Mouse (Mus musculus) intestine, embryonic 14.5 days (tissue): ENCODE results near the gene Dpf3. TPM values are rescaled to one million over a fixed set of nuclear protein-coding genes. Genes with fewer than 3 reads are reported as not detected.

ENCODE experiments used
- ATAC-seq: fragments of 200-750 bp; cut with Nextera tagmentation; replicated peaks from 2 replicates; pipeline ENCODE4 v1.8.0; 2017; ENCODE audit warnings: low read depth, moderate number of reproducible peaks, moderate TSS enrichment, moderate library complexity; ENCODE audit not compliant: low FRiP score, low TSS enrichment
- DNase-seq: peaks from one replicate; pipeline ENCODE4 v3.0.0-alpha.2; 2018; ENCODE audit warnings: low spot score
- H3K27ac ChIP-seq: fragments of 300-500 bp; sonication (generic); 2 replicates; pipeline ENCODE4 v1.5.1; 2014; ENCODE audit warnings: low read depth, mild to moderate bottlenecking, control low read depth
- H3K27me3 ChIP-seq: fragments of 300-500 bp; sonication (generic); replicated peaks from 2 replicates; pipeline ENCODE4 v1.6.1; 2014; ENCODE audit warnings: low read length, control low read depth; ENCODE audit not compliant: control insufficient read depth, insufficient read depth
- H3K36me3 ChIP-seq: fragments of 300-500 bp; sonication (generic); 2 replicates; pipeline ENCODE4 v1.6.1; 2014; ENCODE audit warnings: low read length, control low read depth; ENCODE audit not compliant: control insufficient read depth, insufficient read depth
- H3K4me1 ChIP-seq: fragments of 300-500 bp; sonication (generic); replicated peaks from 2 replicates; pipeline ENCODE4 v1.6.1; 2014; ENCODE audit warnings: low read length, control low read depth, mixed read lengths; ENCODE audit not compliant: control insufficient read depth, insufficient read depth
- H3K4me2 ChIP-seq: fragments of 300-500 bp; sonication (generic); 2 replicates; pipeline ENCODE4 v1.6.1; 2014; ENCODE audit warnings: low read length
- H3K4me3 ChIP-seq: fragments of 300-500 bp; sonication (generic); 2 replicates; pipeline ENCODE4 v1.5.1; 2014; ENCODE audit warnings: low read depth, low read length, control low read depth, mixed read lengths
- H3K9ac ChIP-seq: fragments of 300-500 bp; sonication (generic); 2 replicates; pipeline ENCODE4 v1.6.1; 2014; ENCODE audit warnings: mild to moderate bottlenecking, low read length
- H3K9me3 ChIP-seq: fragments of 300-500 bp; sonication (generic); 2 replicates; pipeline ENCODE4 v1.6.1; 2016; ENCODE audit warnings: low read length, control low read depth; ENCODE audit not compliant: control insufficient read depth
- WGBS: fragments of 180-500 bp; shearing (Covaris S2); extraction: QIAGEN DNeasy Blood & Tissue Kit; methylation state at CpG from one replicate; pipeline ENCODE4 v1.1.7; 2014; 5-methylcytosine and 5-hydroxymethylcytosine counted together
- polyA plus RNA-seq: library from polyadenylated mRNA; unstranded; fragments of >200 nt; fragmentation: Nextera tagmentation; extraction: Ambion mirVana; gene quantifications from 2 replicates; pipeline ENCODE4 v1.2.1, GENCODE M21; 2014

The Dpf3 gene
- polyA plus RNA-seq, 1 experiment from 2014 or later = 8.7 TPM

GRCm38 (mm10) chr12:83450471-83450870 lies 37.0 kb downstream of the Dpf3 start:
- Histone ChIP-seq H3K9me3 (no peaks in the 10 kb centered on the region), H3K4me2 (no peak overlapping the region), H3K36me3 (no peaks in the 10 kb centered on the region), H3K9ac (no peak overlapping the region), H3K27me3 (no peaks in the 10 kb centered on the region), H3K27ac (no peak overlapping the region), H3K4me3 (no peak overlapping the region), H3K4me1 (no peaks in the 10 kb centered on the region)
- ATAC-seq (no peak), DNase-seq (no peak)
- WGBS = 86% methylated on average over 1 of the region's 1 CpGs

GRCm38 (mm10) chr12:83449202-83449601 lies 38.3 kb downstream of the Dpf3 start:
- H3K27me3 ChIP-seq = no peaks in the 10 kb centered on the region
- no peak for ATAC-seq
- H3K27ac ChIP-seq = no peak overlapping the region
- H3K4me1 ChIP-seq = no peaks in the 10 kb centered on the region
- H3K9ac ChIP-seq = no peak overlapping the region
- DNase-seq = no peak
- no peak overlapping the region for H3K4me2 ChIP-seq
- H3K9me3 ChIP-seq = no peaks in the 10 kb centered on the region
- 84% methylated on average over 7 of the region's 7 CpGs for WGBS
- no peaks in the 10 kb centered on the region for H3K36me3 ChIP-seq
- H3K4me3 ChIP-seq = no peak overlapping the region

- Histone ChIP-seq H3K27ac (no peak overlapping the region), H3K4me1 (no peaks in the 10 kb centered on the region), H3K4me3 (no peak overlapping the region), H3K36me3 (no peaks in the 10 kb centered on the region), H3K4me2 (no peak overlapping the region), H3K9me3 (no peaks in the 10 kb centered on the region), H3K27me3 (no peaks in the 10 kb centered on the region), H3K9ac (no peak overlapping the region)
- DNase-seq (no peak), ATAC-seq (no peak)
- 67% methylated on average over 6 of the region's 6 CpGs for WGBS
Observed at GRCm38 (mm10) chr12:83445587-83445986, 41.9 kb downstream of the Dpf3 start.

- no peak for DNase-seq
- Histone ChIP-seq H3K27ac (no peak overlapping the region), H3K4me1 (no peaks in the 10 kb centered on the region), H3K4me2 (no peak overlapping the region), H3K4me3 (no peak overlapping the region), H3K9me3 (no peaks in the 10 kb centered on the region), H3K36me3 (no peaks in the 10 kb centered on the region), H3K27me3 (no peaks in the 10 kb centered on the region), H3K9ac (no peak overlapping the region)
- 89% methylated on average over 2 of the region's 2 CpGs for WGBS
- ATAC-seq = no peak
Observed at GRCm38 (mm10) chr12:83444448-83444847, 43.1 kb downstream of the Dpf3 start.

GRCm38 (mm10) chr12:83438002-83438401 lies 49.5 kb downstream of the Dpf3 start:
- no peak for ATAC-seq
- Histone ChIP-seq H3K4me2 (no peak overlapping the region), H3K27me3 (no peaks in the 10 kb centered on the region), H3K9ac (no peak overlapping the region), H3K36me3 (no peaks in the 10 kb centered on the region), H3K4me1 (peaks cover 10% of the 10 kb centered on the region), H3K27ac (no peak overlapping the region), H3K4me3 (no peak overlapping the region), H3K9me3 (no peaks in the 10 kb centered on the region)
- DNase-seq = no peak
- WGBS = 87% methylated on average over 2 of the region's 2 CpGs

- Histone ChIP-seq H3K9ac (no peak overlapping the region), H3K4me3 (no peak overlapping the region), H3K27ac (no peak overlapping the region), H3K4me1 (peaks cover 10% of the 10 kb centered on the region), H3K4me2 (no peak overlapping the region), H3K36me3 (no peaks in the 10 kb centered on the region), H3K9me3 (no peaks in the 10 kb centered on the region), H3K27me3 (no peaks in the 10 kb centered on the region)
- WGBS = 36% methylated on average over 10 of the region's 10 CpGs
- ATAC-seq (no peak), DNase-seq (peak; percentile 71)
Observed at GRCm38 (mm10) chr12:83433987-83434698, 53.4 kb downstream of the Dpf3 start.

GRCm38 (mm10) chr12:83433436-83433835 lies 54.1 kb downstream of the Dpf3 start:
- Histone ChIP-seq H3K27ac (no peak overlapping the region), H3K9me3 (no peaks in the 10 kb centered on the region), H3K27me3 (no peaks in the 10 kb centered on the region), H3K4me1 (peaks cover 10% of the 10 kb centered on the region), H3K9ac (no peak overlapping the region), H3K36me3 (no peaks in the 10 kb centered on the region), H3K4me2 (no peak overlapping the region), H3K4me3 (no peak overlapping the region)
- no peak for ATAC-seq
- DNase-seq = no peak
- 98% methylated on average over 4 of the region's 4 CpGs for WGBS

- peaks cover 26% of the 10 kb centered on the region for H3K4me1 ChIP-seq
- H3K4me2 ChIP-seq = no peak overlapping the region
- 95% methylated on average over 5 of the region's 5 CpGs for WGBS
- H3K27ac ChIP-seq = no peak overlapping the region
- no peak for DNase-seq
- no peaks in the 10 kb centered on the region for H3K36me3 ChIP-seq
- H3K4me3 ChIP-seq = no peak overlapping the region
- no peak overlapping the region for H3K9ac ChIP-seq
- H3K9me3 ChIP-seq = no peaks in the 10 kb centered on the region
- no peaks in the 10 kb centered on the region for H3K27me3 ChIP-seq
- no peak for ATAC-seq
Observed at GRCm38 (mm10) chr12:83430207-83430606, 57.3 kb downstream of the Dpf3 start.

- H3K27ac ChIP-seq = no peak overlapping the region
- no peak overlapping the region for H3K4me3 ChIP-seq
- no peaks in the 10 kb centered on the region for H3K36me3 ChIP-seq
- DNase-seq = no peak
- H3K4me2 ChIP-seq = no peak overlapping the region
- no peaks in the 10 kb centered on the region for H3K9me3 ChIP-seq
- ATAC-seq = no peak
- no peaks in the 10 kb centered on the region for H3K27me3 ChIP-seq
- H3K4me1 ChIP-seq = peaks cover 16% of the 10 kb centered on the region
- 30% methylated on average over 9 of the region's 9 CpGs for WGBS
- no peak overlapping the region for H3K9ac ChIP-seq
Observed at GRCm38 (mm10) chr12:83428016-83428415, 59.5 kb downstream of the Dpf3 start.
